Mouse (Mus musculus) midbrain, embryonic 16.5 days (tissue): ENCODE measurements at regions not wholly inside any gene's neighbourhood (a gene's known extent, or its start where the extent isn't known, plus 50 kb on each side); places are given as distances from the start of the nearest gene placed in this dataset.

ENCODE experiments used
- ATAC-seq: fragments of 200-750 bp; cut with Nextera tagmentation; 2 replicates; pipeline ENCODE4 v1.8.0; 2017; ENCODE audit warnings: moderate TSS enrichment
- H3K27ac ChIP-seq: fragments of 300-500 bp; sonication (generic); 2 replicates; pipeline ENCODE4 v1.5.1; 2014; ENCODE audit warnings: mild to moderate bottlenecking, low read length, mixed read lengths
- H3K27me3 ChIP-seq: fragments of 300-500 bp; sonication (generic); 2 replicates; pipeline ENCODE4 v1.6.1; 2014; ENCODE audit warnings: low read depth, low read length, mixed read lengths; ENCODE audit not compliant: control insufficient read depth, insufficient read depth
- H3K36me3 ChIP-seq: fragments of 300-500 bp; sonication (generic); 2 replicates; pipeline ENCODE4 v1.6.1; 2014; ENCODE audit warnings: mild to moderate bottlenecking, low read length, moderate library complexity, mixed read lengths; ENCODE audit not compliant: control insufficient read depth, insufficient read depth
- H3K4me1 ChIP-seq: fragments of 300-500 bp; sonication (generic); 2 replicates; pipeline ENCODE4 v1.6.1; 2014; ENCODE audit warnings: mild to moderate bottlenecking, low read length, mixed read lengths; ENCODE audit not compliant: control insufficient read depth, insufficient read depth
- H3K4me2 ChIP-seq: fragments of 300-500 bp; sonication (generic); 2 replicates; pipeline ENCODE4 v1.6.1; 2014; ENCODE audit warnings: mild to moderate bottlenecking, low read length, mixed read lengths
- H3K4me3 ChIP-seq: fragments of 300-500 bp; sonication (generic); 2 replicates; pipeline ENCODE4 v1.5.1; 2014; ENCODE audit warnings: low read depth, mild to moderate bottlenecking, low read length, moderate library complexity, mixed read lengths
- H3K9ac ChIP-seq: fragments of 300-500 bp; sonication (generic); 2 replicates; pipeline ENCODE4 v1.6.1; 2014; ENCODE audit warnings: low read depth, low read length, mixed read lengths
- H3K9me3 ChIP-seq: fragments of 300-500 bp; sonication (generic); replicated peaks from 2 replicates; pipeline ENCODE4 v1.6.1; 2014; ENCODE audit warnings: mild to moderate bottlenecking, low read length, mixed read lengths; ENCODE audit not compliant: control insufficient read depth, poor library complexity, severe bottlenecking
- WGBS: fragments of 180-500 bp; shearing (Covaris S2); extraction: QIAGEN DNeasy Blood & Tissue Kit; methylation state at CpG from one replicate; pipeline ENCODE4 v1.1.7; 2014; 5-methylcytosine and 5-hydroxymethylcytosine counted together

DNA sequence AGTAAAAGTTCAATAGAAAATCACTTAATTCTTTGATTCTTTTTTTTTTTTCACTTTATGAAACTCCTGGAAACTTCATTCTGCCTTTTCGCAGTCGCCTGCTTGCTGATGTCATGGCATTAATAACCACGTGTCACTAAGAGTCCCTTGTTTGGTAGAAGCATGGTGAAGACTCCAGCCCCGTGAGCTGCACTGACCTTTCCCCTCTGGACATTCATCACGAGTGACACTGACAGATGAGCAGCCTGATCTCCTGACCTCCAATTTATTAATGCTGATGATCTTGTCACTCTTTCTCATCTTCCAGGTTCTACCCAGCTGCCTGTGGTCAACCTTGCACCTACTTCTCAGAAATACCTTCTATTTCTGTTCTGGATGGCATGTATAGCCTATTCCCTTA is 867.1 kb upstream of the Slit2 start:
- no peak overlapping the region for H3K4me3 ChIP-seq
- H3K27ac ChIP-seq, result no peak overlapping the region
- H3K4me1 ChIP-seq, result no peaks in the 10 kb centered on the region
- no peak overlapping the region for H3K9ac ChIP-seq
- H3K4me2 ChIP-seq, result no peak overlapping the region
- no peaks in the 10 kb centered on the region for H3K36me3 ChIP-seq
- ATAC-seq, result no peak
- H3K27me3 ChIP-seq, result no peaks in the 10 kb centered on the region
- H3K9me3 ChIP-seq, result no peaks in the 10 kb centered on the region
- 64% methylated on average over 5 of the region's 5 CpGs for WGBS

GRCm38 (mm10) chr5:47095703-47096102 is 887.2 kb upstream of the Slit2 start:
- ATAC-seq, result no peak
- H3K4me3 ChIP-seq, result no peak overlapping the region

DNA sequence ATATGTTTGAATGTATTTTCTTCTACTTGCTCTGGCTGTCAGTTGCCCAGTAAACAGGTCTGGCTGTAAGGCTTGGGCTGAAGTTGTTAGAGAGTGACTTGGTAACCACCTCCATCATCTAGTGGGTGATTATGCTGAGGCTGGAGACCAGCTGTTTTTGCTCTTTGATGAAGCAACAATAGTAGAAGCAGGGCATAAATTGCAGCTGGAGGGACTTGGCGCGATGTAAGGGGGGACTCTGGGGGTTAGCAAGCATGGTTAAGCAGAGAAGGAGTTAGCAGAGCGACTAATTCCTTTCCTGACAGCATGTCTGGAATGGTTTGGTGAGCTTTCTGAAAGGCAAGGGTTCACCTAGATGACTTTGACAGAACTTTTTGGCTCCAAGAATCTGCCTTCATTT is 930.0 kb upstream of the Slit2 start:
- 17% methylated on average over 3 of the region's 3 CpGs for WGBS
- Histone ChIP-seq H3K9me3 (no peaks in the 10 kb centered on the region), H3K4me3 (no peak overlapping the region), H3K27me3 (no peaks in the 10 kb centered on the region), H3K9ac (no peak overlapping the region), H3K4me2 (no peak overlapping the region), H3K36me3 (no peaks in the 10 kb centered on the region), H3K4me1 (no peaks in the 10 kb centered on the region), H3K27ac (no peak overlapping the region)
- no peak for ATAC-seq

More at GRCm38 (mm10) chr5:47095703-47096102, 887.2 kb upstream of the Slit2 start:
- H3K27me3 ChIP-seq, result no peaks in the 10 kb centered on the region
- H3K27ac ChIP-seq, result no peak overlapping the region
- no peaks in the 10 kb centered on the region for H3K4me1 ChIP-seq
- no peaks in the 10 kb centered on the region for H3K9me3 ChIP-seq
- H3K9ac ChIP-seq, result no peak overlapping the region
- no peak overlapping the region for H3K4me2 ChIP-seq
- no peaks in the 10 kb centered on the region for H3K36me3 ChIP-seq

- H3K36me3 ChIP-seq, result no peaks in the 10 kb centered on the region
- no peak for ATAC-seq
- no peak overlapping the region for H3K4me3 ChIP-seq
- 47% methylated on average over 1 of the region's 1 CpGs for WGBS
- no peaks in the 10 kb centered on the region for H3K9me3 ChIP-seq
- H3K9ac ChIP-seq, result no peak overlapping the region
- no peak overlapping the region for H3K27ac ChIP-seq
- no peak overlapping the region for H3K4me2 ChIP-seq
- no peaks in the 10 kb centered on the region for H3K27me3 ChIP-seq
- no peaks in the 10 kb centered on the region for H3K4me1 ChIP-seq
Measured at GRCm38 (mm10) chr5:47036752-47037151, 946.2 kb upstream of the Slit2 start.

DNA sequence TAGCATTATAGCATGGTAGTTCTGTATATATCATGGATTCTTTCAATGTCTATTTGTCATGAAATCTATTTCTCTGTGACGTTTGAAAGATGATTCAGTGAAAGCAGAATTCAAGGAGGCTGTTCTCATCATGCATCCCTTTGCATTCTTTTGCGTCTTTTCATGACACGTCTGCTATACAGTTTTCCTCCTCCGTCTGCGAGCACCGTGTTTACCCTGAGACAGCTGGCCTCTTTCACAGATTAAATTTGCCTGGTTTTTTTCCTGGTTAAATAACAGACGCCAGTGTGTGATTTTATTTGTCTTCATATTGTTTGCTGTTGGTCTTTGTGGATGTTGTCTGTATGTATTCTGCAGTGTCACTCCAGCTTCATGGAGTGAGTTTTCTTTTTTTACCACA is 948.9 kb upstream of the Slit2 start:
- no peak overlapping the region for H3K4me3 ChIP-seq
- H3K27me3 ChIP-seq, result no peaks in the 10 kb centered on the region
- H3K36me3 ChIP-seq, result no peaks in the 10 kb centered on the region
- no peak for ATAC-seq
- no peak overlapping the region for H3K4me2 ChIP-seq
- H3K9me3 ChIP-seq, result no peaks in the 10 kb centered on the region
- H3K4me1 ChIP-seq, result no peaks in the 10 kb centered on the region
- no peak overlapping the region for H3K9ac ChIP-seq
- H3K27ac ChIP-seq, result no peak overlapping the region
- 50% methylated on average over 7 of the region's 7 CpGs for WGBS

DNA sequence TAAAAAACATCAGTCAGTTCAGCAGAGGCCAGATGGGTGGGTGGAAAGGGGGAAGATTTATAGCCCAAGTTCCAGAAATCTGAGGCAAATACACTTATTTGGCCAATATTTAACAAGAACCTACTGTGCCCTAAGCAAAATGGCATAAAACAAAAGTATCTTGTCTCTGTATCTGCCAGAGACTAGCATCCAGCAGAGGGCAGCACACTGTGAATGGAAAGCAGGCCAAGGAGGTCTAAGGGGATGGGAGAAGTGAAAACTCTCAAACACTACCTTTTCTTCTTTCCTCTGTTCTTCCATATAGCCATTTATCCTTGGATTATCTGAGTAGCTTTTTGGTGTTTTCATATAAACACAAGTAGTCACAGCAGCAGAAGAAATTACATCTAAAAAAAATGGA is 968.6 kb upstream of the Slit2 start:
- no peak for ATAC-seq
- H3K36me3 ChIP-seq, result no peaks in the 10 kb centered on the region

DNA sequence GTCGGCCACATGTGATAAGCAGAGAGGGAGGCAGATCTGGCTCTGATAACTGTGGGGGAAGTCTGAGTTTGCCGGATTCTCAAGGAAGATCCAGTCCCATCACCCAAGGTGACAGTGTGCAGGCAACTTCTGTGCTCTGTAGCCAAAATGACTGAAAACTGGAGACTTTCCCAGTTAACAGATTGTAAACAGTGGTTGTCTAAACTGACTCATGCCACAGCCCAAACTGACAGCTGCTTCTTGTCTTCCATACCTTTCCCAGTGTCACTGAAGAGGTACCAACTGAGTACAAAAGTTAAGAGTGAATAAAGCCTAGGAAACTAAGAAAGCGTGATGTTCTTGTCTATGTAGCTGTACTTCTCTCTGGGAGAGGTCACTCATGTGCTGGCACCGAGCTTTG is 990.4 kb upstream of the Slit2 start:
- H3K27ac ChIP-seq, result no peak overlapping the region
- H3K36me3 ChIP-seq, result no peaks in the 10 kb centered on the region
- no peak for ATAC-seq
- H3K9me3 ChIP-seq, result no peaks in the 10 kb centered on the region
- no peaks in the 10 kb centered on the region for H3K27me3 ChIP-seq
- WGBS, result 90% methylated on average over 4 of the region's 4 CpGs
- H3K4me1 ChIP-seq, result no peaks in the 10 kb centered on the region
- H3K9ac ChIP-seq, result no peak overlapping the region
- H3K4me2 ChIP-seq, result no peak overlapping the region
- no peak overlapping the region for H3K4me3 ChIP-seq

More for the DNA sequence above, 968.6 kb upstream of the Slit2 start:
- no peak overlapping the region for H3K27ac ChIP-seq
- no peaks in the 10 kb centered on the region for H3K9me3 ChIP-seq
- no peaks in the 10 kb centered on the region for H3K4me1 ChIP-seq
- no peak overlapping the region for H3K4me2 ChIP-seq
- no peaks in the 10 kb centered on the region for H3K27me3 ChIP-seq
- no peak overlapping the region for H3K9ac ChIP-seq
- no peak overlapping the region for H3K4me3 ChIP-seq

DNA sequence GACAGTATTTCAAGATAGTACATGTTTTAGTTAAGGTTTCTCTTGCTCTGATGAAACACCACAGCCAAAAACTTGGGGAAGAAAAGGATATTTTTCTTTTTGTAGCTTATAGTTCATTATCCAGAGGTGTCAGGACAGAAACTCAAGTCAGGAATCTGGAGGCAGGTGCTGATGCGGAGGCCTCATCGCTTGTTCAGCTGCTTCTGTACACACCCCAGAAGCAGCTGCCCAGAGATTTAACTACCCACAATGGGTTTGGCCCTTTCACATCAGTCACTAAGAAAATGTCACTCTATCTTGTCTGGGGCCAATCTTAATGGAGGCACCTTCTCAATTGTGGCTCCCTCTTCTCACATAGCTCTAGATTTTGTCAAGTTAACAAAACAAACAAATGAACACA is 996.4 kb upstream of the Slit2 start:
- Histone ChIP-seq H3K9me3 (no peaks in the 10 kb centered on the region), H3K9ac (no peak overlapping the region), H3K4me2 (no peak overlapping the region), H3K4me3 (no peak overlapping the region), H3K27ac (no peak overlapping the region), H3K36me3 (no peaks in the 10 kb centered on the region), H3K4me1 (no peaks in the 10 kb centered on the region), H3K27me3 (no peaks in the 10 kb centered on the region)
- no peak for ATAC-seq
- 79% methylated on average over 2 of the region's 2 CpGs for WGBS

DNA sequence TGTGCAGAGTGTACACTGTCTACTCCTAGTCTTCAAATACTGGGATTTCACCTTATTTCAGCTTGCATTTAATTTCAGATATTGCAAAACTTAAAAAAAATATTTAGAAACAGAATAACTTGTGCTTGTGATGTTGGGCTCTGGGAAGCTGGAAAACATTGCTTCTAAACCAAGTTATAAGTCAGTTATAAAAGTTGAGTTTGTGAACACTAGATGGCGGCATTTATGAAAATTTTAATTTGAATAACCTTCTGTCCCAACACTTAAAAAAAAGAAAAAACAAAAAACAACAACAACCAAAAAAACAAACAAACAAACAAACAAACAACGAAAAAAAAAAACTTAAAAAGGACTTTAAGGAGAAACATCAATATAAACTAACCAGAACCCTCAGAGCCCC is 1002.6 kb upstream of the Slit2 start:
- H3K4me2 ChIP-seq, result no peak overlapping the region
- no peak for ATAC-seq
- H3K9me3 ChIP-seq, result no peaks in the 10 kb centered on the region
- WGBS, result 86% methylated on average over 2 of the region's 2 CpGs
- H3K4me3 ChIP-seq, result no peak overlapping the region
- H3K36me3 ChIP-seq, result no peaks in the 10 kb centered on the region
- no peak overlapping the region for H3K9ac ChIP-seq
- H3K27ac ChIP-seq, result no peak overlapping the region
- no peaks in the 10 kb centered on the region for H3K4me1 ChIP-seq
- H3K27me3 ChIP-seq, result no peaks in the 10 kb centered on the region

DNA sequence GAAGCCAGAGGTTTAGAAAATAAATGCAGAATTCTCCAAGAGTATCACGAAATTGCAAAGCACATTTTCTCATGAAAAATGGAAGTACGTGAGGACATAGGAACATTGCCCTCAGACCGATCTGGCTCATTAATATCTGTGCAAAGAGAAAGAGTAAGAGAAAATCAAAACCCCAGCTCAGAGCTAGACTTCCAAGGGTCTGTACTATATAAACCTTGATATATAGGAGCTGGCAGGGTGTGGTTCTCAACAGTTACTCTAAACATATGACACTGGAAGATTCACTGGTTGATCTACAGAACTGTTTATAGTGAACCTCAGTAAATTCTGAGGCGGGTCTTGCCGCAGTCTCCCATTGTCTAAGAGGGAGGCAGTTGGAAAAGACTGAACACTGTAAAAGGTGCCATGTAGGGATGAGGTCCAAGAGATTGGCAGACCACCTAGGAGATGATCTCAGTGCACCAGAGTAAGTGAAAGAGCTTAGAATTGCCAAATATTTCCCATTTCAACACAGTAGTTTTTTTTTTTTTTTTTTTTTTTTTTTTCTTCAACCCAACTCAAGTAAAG is 1014.0 kb upstream of the Slit2 start:
- ATAC-seq, result no peak
- no peaks in the 10 kb centered on the region for H3K27me3 ChIP-seq
- H3K36me3 ChIP-seq, result no peaks in the 10 kb centered on the region
- H3K4me1 ChIP-seq, result no peaks in the 10 kb centered on the region
- no peak overlapping the region for H3K9ac ChIP-seq
- no peaks in the 10 kb centered on the region for H3K9me3 ChIP-seq
- WGBS, result 95% methylated on average over 5 of the region's 5 CpGs
- no peak overlapping the region for H3K27ac ChIP-seq
- no peak overlapping the region for H3K4me3 ChIP-seq
- no peak overlapping the region for H3K4me2 ChIP-seq
